Mouse (Mus musculus): ENCODE results near the gene Lcn2.

The Lcn2 gene

GRCm38 (mm10) chr2:32342039-32342438, 46.0 kb downstream of the Lcn2 start:
- no peak for DNase-seq

GRCm38 (mm10) chr2:32341634-32341939, 46.5 kb downstream of the Lcn2 start:
- DNase-seq = no peak

GRCm38 (mm10) chr2:32340836-32341633, 47.0 kb downstream of the Lcn2 start:
- no peak for DNase-seq

- no peak for DNase-seq
These were observed 48.0 kb downstream of the Lcn2 start for GRCm38 (mm10) chr2:32339912-32340642.

- DNase-seq = no peak
These were observed 52.2 kb downstream of the Lcn2 start for GRCm38 (mm10) chr2:32335888-32336287.
